ENCODE assay signal across 8 mouse cellular contexts in genomic region chr11:80378452-80379068, GRCm38 (mm10). TPM values are rescaled to one million over a fixed set of nuclear protein-coding genes. Genes with fewer than 3 reads are reported as not detected.
DNase-seq lines count a peak whose midpoint lies in the region; ATAC-seq and TF ChIP-seq lines count a peak whose summit lies in the region.
"Not testable (repeated sequence)": the region's sequence is repeated elsewhere in the genome, so short reads cannot be mapped to it uniquely, and the experiment has no call there.

No protein-coding gene starts in this region.

- DNase-seq in NIH3T3 (ENCODE audit: low read depth), result peak; percentile 32
- not testable (repeated sequence) for DNase-seq in forebrain, embryonic 10.5 days (ENCODE audit: extremely low spot score, low spot score); hindbrain, postnatal 0 days (ENCODE audit: low spot score); neural tube, embryonic 11.5 days (ENCODE audit: low spot score); stomach, postnatal 0 days (ENCODE audit: low spot score)

- TF ChIP-seq EP300 in stomach, postnatal 0 days (optimal IDR thresholded peaks at IDR 0.05), result not testable (repeated sequence)

- H3K27me3 ChIP-seq in forebrain, embryonic 10.5 days (ENCODE audit: poor library complexity, severe bottlenecking); heart, embryonic 12.5 days (replicated peaks); hindbrain, postnatal 0 days (ENCODE audit: insufficient read depth, low read length); limb, embryonic 12.5 days; lung, embryonic 16.5 days (ENCODE audit: control insufficient read depth, insufficient read depth, low read depth, low read length); neural tube, embryonic 11.5 days (ENCODE audit: control insufficient read depth, insufficient read depth, low read length); stomach, postnatal 0 days (ENCODE audit: control insufficient read depth, insufficient read depth, low read length): not testable (repeated sequence)

- peak overlapping the region; percentile 78 for H3K4me2 ChIP-seq in heart, embryonic 12.5 days
- H3K4me2 ChIP-seq in hindbrain, postnatal 0 days (ENCODE audit: low read depth, low read length), result peak overlapping the region; percentile 76
- peak overlapping the region; percentile 81 for H3K4me2 ChIP-seq in limb, embryonic 12.5 days
- H3K4me2 ChIP-seq in lung, embryonic 16.5 days (ENCODE audit: low read depth, low read length), result peak overlapping the region; percentile 90
- H3K4me2 ChIP-seq in neural tube, embryonic 11.5 days (ENCODE audit: low read depth), result peak overlapping the region; percentile 84; the same call in 1 of the 2 replicates
- not testable (repeated sequence) for H3K4me2 ChIP-seq in stomach, postnatal 0 days (replicated peaks; ENCODE audit: low read depth)

- H3K27ac ChIP-seq in forebrain, embryonic 10.5 days, result peak overlapping the region; percentile 95
- not testable (repeated sequence) for H3K27ac ChIP-seq in heart, embryonic 12.5 days (ENCODE audit: poor library complexity, severe bottlenecking); lung, embryonic 16.5 days (ENCODE audit: low read length); neural tube, embryonic 11.5 days (ENCODE audit: low read depth, low read length); stomach, postnatal 0 days (replicated peaks)
- peak overlapping the region; percentile 94 for H3K27ac ChIP-seq in hindbrain, postnatal 0 days
- 0 out of 2 replicates have a peak overlapping the region, but pooled peaks have one; percentile 86 for H3K27ac ChIP-seq in limb, embryonic 12.5 days

- peak; percentile 6; the same call in 1 of the 2 replicates for TF ChIP-seq CTCF in hindbrain, postnatal 0 days (IDR thresholded peaks at IDR 0.05; ENCODE audit: low read depth)
- TF ChIP-seq CTCF in stomach, postnatal 0 days (IDR thresholded peaks at IDR 0.05; ENCODE audit: low read depth), result not testable (repeated sequence)

- not testable (repeated sequence) for ATAC-seq in heart, embryonic 12.5 days (ENCODE audit: insufficient number of reproducible peaks, low FRiP score); hindbrain, postnatal 0 days; limb, embryonic 12.5 days (ENCODE audit: insufficient number of reproducible peaks, insufficient read depth, low FRiP score, low TSS enrichment, low read depth); lung, embryonic 16.5 days (ENCODE audit: low read depth); neural tube, embryonic 11.5 days (ENCODE audit: insufficient read depth, low FRiP score, low TSS enrichment); stomach, postnatal 0 days (ENCODE audit: low FRiP score, low TSS enrichment)

- peaks cover 19% of the 10 kb centered on the region for H3K36me3 ChIP-seq in forebrain, embryonic 10.5 days (replicated peaks)
- peaks cover 19% of the 10 kb centered on the region for H3K36me3 ChIP-seq in heart, embryonic 12.5 days
- not testable (repeated sequence) for H3K36me3 ChIP-seq in hindbrain, postnatal 0 days (ENCODE audit: insufficient read depth, low read length); lung, embryonic 16.5 days (ENCODE audit: control insufficient read depth, insufficient read depth, low read length); neural tube, embryonic 11.5 days (ENCODE audit: control insufficient read depth, insufficient read depth, low read length); stomach, postnatal 0 days (ENCODE audit: control insufficient read depth, insufficient read depth, low read length)
- H3K36me3 ChIP-seq in limb, embryonic 12.5 days, result peaks cover 18% of the 10 kb centered on the region

- 62% methylated on average over 2 of the region's 2 CpGs for WGBS in forebrain, embryonic 10.5 days
- 56% methylated on average over 2 of the region's 2 CpGs for WGBS in heart, embryonic 12.5 days
- WGBS in hindbrain, postnatal 0 days, result 63% methylated on average over 2 of the region's 2 CpGs
- 65% methylated on average over 2 of the region's 2 CpGs for WGBS in limb, embryonic 12.5 days
- 62% methylated on average over 2 of the region's 2 CpGs for WGBS in lung, embryonic 16.5 days
- 62% methylated on average over 2 of the region's 2 CpGs for WGBS in neural tube, embryonic 11.5 days
- 62% methylated on average over 2 of the region's 2 CpGs for WGBS in stomach, postnatal 0 days

- peaks cover 25% of the 10 kb centered on the region for H3K4me1 ChIP-seq in forebrain, embryonic 10.5 days
- H3K4me1 ChIP-seq in heart, embryonic 12.5 days (replicated peaks); hindbrain, postnatal 0 days (ENCODE audit: insufficient read depth, low read length); limb, embryonic 12.5 days (replicated peaks); lung, embryonic 16.5 days (replicated peaks; ENCODE audit: control insufficient read depth, insufficient read depth, low read length); neural tube, embryonic 11.5 days (ENCODE audit: control insufficient read depth, insufficient read depth, low read length); stomach, postnatal 0 days (replicated peaks; ENCODE audit: control insufficient read depth, insufficient read depth): not testable (repeated sequence)

- H3K9me3 ChIP-seq in forebrain, embryonic 10.5 days; heart, embryonic 12.5 days (replicated peaks); hindbrain, postnatal 0 days (ENCODE audit: low read length); limb, embryonic 12.5 days; lung, embryonic 16.5 days (ENCODE audit: control insufficient read depth, low read length); neural tube, embryonic 11.5 days (ENCODE audit: control insufficient read depth, low read length); stomach, postnatal 0 days (ENCODE audit: control insufficient read depth, low read length): not testable (repeated sequence)

- H3K4me3 ChIP-seq in forebrain, embryonic 10.5 days, result peak overlapping the region; percentile 97
- peak overlapping the region; percentile 93 for H3K4me3 ChIP-seq in heart, embryonic 12.5 days
- H3K4me3 ChIP-seq in hindbrain, postnatal 0 days (ENCODE audit: low read length), result peak overlapping the region; percentile 94
- peak overlapping the region; percentile 84; the same call in 1 of the 2 replicates for H3K4me3 ChIP-seq in limb, embryonic 12.5 days (replicated peaks)
- peak overlapping the region; percentile 89 for H3K4me3 ChIP-seq in lung, embryonic 16.5 days (ENCODE audit: low read length)
- peak overlapping the region; percentile 86; the same call in 1 of the 2 replicates for H3K4me3 ChIP-seq in neural tube, embryonic 11.5 days (ENCODE audit: low read depth, low read length)
- peak overlapping the region; percentile 95 for H3K4me3 ChIP-seq in stomach, postnatal 0 days (ENCODE audit: low read depth, low read length)

- peak overlapping the region; percentile 97 for H3K9ac ChIP-seq in heart, embryonic 12.5 days
- peak overlapping the region; percentile 97; the same call in 1 of the 2 replicates for H3K9ac ChIP-seq in hindbrain, postnatal 0 days (replicated peaks; ENCODE audit: low read length)
- H3K9ac ChIP-seq in limb, embryonic 12.5 days (replicated peaks), result not testable (repeated sequence)
- H3K9ac ChIP-seq in lung, embryonic 16.5 days (ENCODE audit: low read length), result peak overlapping the region; percentile 96; the same call in 1 of the 2 replicates
- H3K9ac ChIP-seq in neural tube, embryonic 11.5 days (ENCODE audit: low read length), result peak overlapping the region; percentile 95; the same call in 1 of the 2 replicates
- peak overlapping the region; percentile 94; the same call in 1 of the 2 replicates for H3K9ac ChIP-seq in stomach, postnatal 0 days (ENCODE audit: low read length)

RNA-seq across cellular contexts. Expression of gene 5730455P16Rik, which starts 0.7 kb away (rescaled TPM):
- 26.5 and 29.4 TPM in 2 replicates for polyA plus RNA-seq in forebrain, embryonic 10.5 days (2016; fragmentation: Nextera tagmentation; extraction: Ambion mirVana)
- polyA plus RNA-seq in heart, embryonic 12.5 days (2016; fragmentation: Nextera tagmentation; extraction: Ambion mirVana), result 17.0 and 17.3 TPM in 2 replicates
- 22.8 and 24.2 TPM in 2 replicates for total RNA-seq in hindbrain, postnatal 0 days (2014; rRNA removed)
- polyA plus RNA-seq in hindbrain, postnatal 0 days (2015; fragmentation: Nextera tagmentation; extraction: Ambion mirVana), result 46.2 and 49.2 TPM in 2 replicates
- polyA plus RNA-seq in limb, embryonic 12.5 days (2016; fragmentation: Nextera tagmentation; extraction: Ambion mirVana), result 26.0 and 29.9 TPM in 2 replicates
- 17.5 and 19.4 TPM in 2 replicates for polyA plus RNA-seq in lung, embryonic 16.5 days (2015; fragmentation: Nextera tagmentation; extraction: Ambion mirVana)
- 23.1 and 26.2 TPM in 2 replicates for polyA plus RNA-seq in neural tube, embryonic 11.5 days (2014; fragmentation: Nextera tagmentation; extraction: Ambion mirVana)
- polyA plus RNA-seq in stomach, postnatal 0 days (2015; fragmentation: Nextera tagmentation; extraction: Ambion mirVana), result 11.0 and 12.0 TPM in 2 replicates

RNA-seq across cellular contexts. Expression of gene Zfp207, which starts 4.5 kb away (rescaled TPM):
- polyA plus RNA-seq in forebrain, embryonic 10.5 days (2016; fragmentation: Nextera tagmentation; extraction: Ambion mirVana), result 301 and 320 TPM in 2 replicates
- polyA plus RNA-seq in heart, embryonic 12.5 days (2016; fragmentation: Nextera tagmentation; extraction: Ambion mirVana), result 168 and 169 TPM in 2 replicates
- total RNA-seq in hindbrain, postnatal 0 days (2014; rRNA removed), result 192 and 228 TPM in 2 replicates
- 141 and 149 TPM in 2 replicates for polyA plus RNA-seq in hindbrain, postnatal 0 days (2015; fragmentation: Nextera tagmentation; extraction: Ambion mirVana)
- polyA plus RNA-seq in limb, embryonic 12.5 days (2016; fragmentation: Nextera tagmentation; extraction: Ambion mirVana), result 287 and 289 TPM in 2 replicates
- polyA plus RNA-seq in lung, embryonic 16.5 days (2015; fragmentation: Nextera tagmentation; extraction: Ambion mirVana), result 229 and 240 TPM in 2 replicates
- polyA plus RNA-seq in neural tube, embryonic 11.5 days (2014; fragmentation: Nextera tagmentation; extraction: Ambion mirVana), result 307 and 321 TPM in 2 replicates
- polyA plus RNA-seq in stomach, postnatal 0 days (2015; fragmentation: Nextera tagmentation; extraction: Ambion mirVana), result 110 and 115 TPM in 2 replicates

RNA-seq across cellular contexts. Expression of gene Psmd11, which starts 49.9 kb away (rescaled TPM):
- 414 and 424 TPM in 2 replicates for polyA plus RNA-seq in forebrain, embryonic 10.5 days (2016; fragmentation: Nextera tagmentation; extraction: Ambion mirVana)
- 213 and 214 TPM in 2 replicates for polyA plus RNA-seq in heart, embryonic 12.5 days (2016; fragmentation: Nextera tagmentation; extraction: Ambion mirVana)
- total RNA-seq in hindbrain, postnatal 0 days (2014; rRNA removed), result 31.2 and 35.1 TPM in 2 replicates
- 272 and 284 TPM in 2 replicates for polyA plus RNA-seq in hindbrain, postnatal 0 days (2015; fragmentation: Nextera tagmentation; extraction: Ambion mirVana)
- 313 and 325 TPM in 2 replicates for polyA plus RNA-seq in limb, embryonic 12.5 days (2016; fragmentation: Nextera tagmentation; extraction: Ambion mirVana)
- polyA plus RNA-seq in lung, embryonic 16.5 days (2015; fragmentation: Nextera tagmentation; extraction: Ambion mirVana), result 277 and 300 TPM in 2 replicates
- 307 and 313 TPM in 2 replicates for polyA plus RNA-seq in neural tube, embryonic 11.5 days (2014; fragmentation: Nextera tagmentation; extraction: Ambion mirVana)
- 189 and 211 TPM in 2 replicates for polyA plus RNA-seq in stomach, postnatal 0 days (2015; fragmentation: Nextera tagmentation; extraction: Ambion mirVana)
